Mouse (Mus musculus): ENCODE results near the gene Sec31a. TPM values are rescaled to one million over a fixed set of nuclear protein-coding genes. Genes with fewer than 3 reads are reported as not detected.

Gene Sec31a
- polyA plus RNA-seq, 1 experiment from 2014 or later: 54.7 TPM

DNA sequence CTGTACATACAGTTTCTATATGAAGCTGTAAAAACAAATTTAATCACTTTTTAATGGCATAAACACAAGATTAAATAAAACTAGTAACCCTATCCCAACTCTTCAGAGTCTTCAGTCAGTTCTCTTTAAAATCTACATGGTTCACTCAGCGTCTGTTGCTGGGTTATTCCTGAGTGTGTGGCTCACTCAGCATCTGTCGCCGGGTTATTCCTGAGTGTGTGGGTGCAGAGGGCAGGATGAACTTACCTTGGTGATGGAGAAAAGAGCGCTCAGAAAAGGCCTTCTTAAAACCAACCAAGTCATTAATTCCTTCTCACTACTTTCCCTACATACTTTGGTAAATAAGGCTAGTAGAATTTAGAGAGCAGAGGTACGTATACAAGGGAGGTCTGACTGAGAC is 37.8 kb downstream of the Sec31a start:
- no peaks in the 10 kb centered on the region for H3K9me3 ChIP-seq (ENCODE audit: low read length)
- no peak for DNase-seq
- peaks cover 73% of the 10 kb centered on the region for H3K36me3 ChIP-seq (replicated peaks; ENCODE audit: insufficient read depth, low read length)
- H3K4me2 ChIP-seq (ENCODE audit: low read depth, low read length): no peak overlapping the region
- 0 out of 2 replicates have a peak, but pooled peaks cover 2% of the 10 kb centered on the region for H3K4me1 ChIP-seq (ENCODE audit: insufficient read depth)
- H3K27ac ChIP-seq (ENCODE audit: low read depth): no peak overlapping the region
- 84% methylated on average over 5 of the region's 5 CpGs for WGBS (ENCODE audit: insufficient replicate concordance)
- no peak overlapping the region for H3K4me3 ChIP-seq (ENCODE audit: low read depth, low read length)
- H3K9ac ChIP-seq (replicated peaks): no peak overlapping the region
- no peak for TF ChIP-seq CTCF (IDR thresholded peaks at IDR 0.05; ENCODE audit: low read depth)
- no peak for TF ChIP-seq EP300 (IDR thresholded peaks at IDR 0.05; ENCODE audit: low read depth)
- ATAC-seq: no peak
- no peaks in the 10 kb centered on the region for H3K27me3 ChIP-seq (ENCODE audit: insufficient read depth, low read length)

DNA sequence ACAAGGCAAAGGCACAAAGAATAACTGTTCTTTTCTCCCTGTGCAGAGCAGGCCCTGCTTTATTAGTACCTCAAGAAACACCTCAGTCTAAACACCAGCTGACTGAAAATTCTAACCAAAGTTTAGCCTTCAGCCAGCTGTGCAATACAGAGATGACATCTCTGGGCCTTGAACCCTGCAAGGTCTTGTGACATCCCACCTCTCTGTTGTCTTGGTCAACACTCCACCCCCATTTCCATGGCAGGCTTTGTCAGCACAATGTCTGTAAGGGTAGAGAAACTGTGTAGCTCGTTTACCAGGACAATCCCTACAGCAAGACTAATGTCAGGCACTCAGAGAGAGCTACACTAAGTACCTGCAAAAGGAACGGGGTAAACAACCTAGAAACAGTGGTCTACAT is 38.7 kb downstream of the Sec31a start:
- H3K9ac ChIP-seq (replicated peaks): no peak overlapping the region
- DNase-seq (no peak), ATAC-seq (peak; percentile 28; the same call in 1 of the 2 replicates)
- H3K27ac ChIP-seq (ENCODE audit: low read depth): 0 out of 2 replicates have a peak overlapping the region, but pooled peaks have one; percentile 44
- no peak overlapping the region for H3K4me3 ChIP-seq (ENCODE audit: low read depth, low read length)
- peaks cover 71% of the 10 kb centered on the region for H3K36me3 ChIP-seq (replicated peaks; ENCODE audit: insufficient read depth, low read length)
- no peaks in the 10 kb centered on the region for H3K9me3 ChIP-seq (ENCODE audit: low read length)
- 0 out of 2 replicates have a peak, but pooled peaks cover 2% of the 10 kb centered on the region for H3K4me1 ChIP-seq (ENCODE audit: insufficient read depth)
- H3K4me2 ChIP-seq (ENCODE audit: low read depth, low read length): no peak overlapping the region
- TF ChIP-seq CTCF (IDR thresholded peaks at IDR 0.05; ENCODE audit: low read depth): no peak
- no peak for TF ChIP-seq EP300 (IDR thresholded peaks at IDR 0.05; ENCODE audit: low read depth)
- WGBS (ENCODE audit: insufficient replicate concordance): 54% methylated on average over 2 of the region's 2 CpGs
- no peaks in the 10 kb centered on the region for H3K27me3 ChIP-seq (ENCODE audit: insufficient read depth, low read length)

- H3K27me3 ChIP-seq (ENCODE audit: insufficient read depth, low read length): no peaks in the 10 kb centered on the region
- no peak overlapping the region for H3K4me2 ChIP-seq (ENCODE audit: low read depth, low read length)
- TF ChIP-seq CTCF (IDR thresholded peaks at IDR 0.05; ENCODE audit: low read depth) (no peak), EP300 (IDR thresholded peaks at IDR 0.05; ENCODE audit: low read depth) (no peak)
- 80% methylated on average over 2 of the region's 2 CpGs for WGBS (ENCODE audit: insufficient replicate concordance)
- H3K4me3 ChIP-seq (ENCODE audit: low read depth, low read length): no peak overlapping the region
- H3K4me1 ChIP-seq (ENCODE audit: insufficient read depth): no peaks in the 10 kb centered on the region
- no peak overlapping the region for H3K9ac ChIP-seq (replicated peaks)
- H3K36me3 ChIP-seq (replicated peaks; ENCODE audit: insufficient read depth, low read length): peaks cover 64% of the 10 kb centered on the region
- H3K27ac ChIP-seq (ENCODE audit: low read depth): no peak overlapping the region
- DNase-seq (no peak), ATAC-seq (no peak)
- H3K9me3 ChIP-seq (ENCODE audit: low read length): no peaks in the 10 kb centered on the region
Observed at GRCm38 (mm10) chr5:100374703-100375102, 41.3 kb downstream of the Sec31a start.

- TF ChIP-seq EP300 (IDR thresholded peaks at IDR 0.05; ENCODE audit: low read depth) (no peak), CTCF (IDR thresholded peaks at IDR 0.05; ENCODE audit: low read depth) (peak; percentile 77)
- H3K9me3 ChIP-seq (ENCODE audit: low read length): no peaks in the 10 kb centered on the region
- no peak overlapping the region for H3K4me2 ChIP-seq (ENCODE audit: low read depth, low read length)
- H3K4me3 ChIP-seq (ENCODE audit: low read depth, low read length): no peak overlapping the region
- H3K4me1 ChIP-seq (ENCODE audit: insufficient read depth): no peaks in the 10 kb centered on the region; the same call in 1 of the 2 replicates
- no peaks in the 10 kb centered on the region for H3K27me3 ChIP-seq (ENCODE audit: insufficient read depth, low read length)
- DNase-seq (peak; percentile 40), ATAC-seq (peak; percentile 40; the same call in 1 of the 2 replicates)
- H3K27ac ChIP-seq (ENCODE audit: low read depth): no peak overlapping the region
- no peak overlapping the region for H3K9ac ChIP-seq (replicated peaks)
- WGBS (ENCODE audit: insufficient replicate concordance): 47% methylated on average over 5 of the region's 5 CpGs
- peaks cover 57% of the 10 kb centered on the region for H3K36me3 ChIP-seq (replicated peaks; ENCODE audit: insufficient read depth, low read length)
Observed at GRCm38 (mm10) chr5:100373952-100374351, 42.1 kb downstream of the Sec31a start.

DNA sequence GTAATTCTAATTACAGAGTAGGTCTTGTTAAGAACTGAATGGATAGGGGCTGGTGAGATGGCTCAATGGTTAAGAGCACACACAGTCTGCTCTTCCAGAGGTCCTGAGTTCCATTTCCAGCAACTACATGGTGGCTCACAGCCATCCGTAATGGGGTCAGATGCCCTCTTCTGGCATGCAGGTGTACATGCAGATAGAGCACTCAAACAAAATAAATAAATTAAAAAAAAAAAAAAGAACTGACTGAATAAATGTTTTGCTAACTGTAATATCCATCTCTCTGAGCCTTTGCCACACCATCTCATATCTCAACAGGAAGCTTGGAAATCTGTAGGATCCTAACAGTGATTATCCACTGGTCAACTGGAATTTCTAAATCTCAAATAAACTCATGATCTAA is 45.1 kb downstream of the Sec31a start:
- no peak overlapping the region for H3K4me2 ChIP-seq (ENCODE audit: low read depth, low read length)
- ATAC-seq (no peak), DNase-seq (no peak)
- H3K9ac ChIP-seq (replicated peaks): no peak overlapping the region
- H3K4me3 ChIP-seq (ENCODE audit: low read depth, low read length): no peak overlapping the region
- no peaks in the 10 kb centered on the region for H3K9me3 ChIP-seq (ENCODE audit: low read length)
- H3K4me1 ChIP-seq (ENCODE audit: insufficient read depth): peaks cover 2% of the 10 kb centered on the region; the same call in 1 of the 2 replicates
- H3K27me3 ChIP-seq (ENCODE audit: insufficient read depth, low read length): no peaks in the 10 kb centered on the region
- WGBS (ENCODE audit: insufficient replicate concordance): 47% methylated on average over 1 of the region's 1 CpGs
- H3K27ac ChIP-seq (ENCODE audit: low read depth): no peak overlapping the region
- peaks cover 58% of the 10 kb centered on the region for H3K36me3 ChIP-seq (replicated peaks; ENCODE audit: insufficient read depth, low read length)
- peak; percentile 47 for TF ChIP-seq CTCF (IDR thresholded peaks at IDR 0.05; ENCODE audit: low read depth)
- TF ChIP-seq EP300 (IDR thresholded peaks at IDR 0.05; ENCODE audit: low read depth): no peak

DNA sequence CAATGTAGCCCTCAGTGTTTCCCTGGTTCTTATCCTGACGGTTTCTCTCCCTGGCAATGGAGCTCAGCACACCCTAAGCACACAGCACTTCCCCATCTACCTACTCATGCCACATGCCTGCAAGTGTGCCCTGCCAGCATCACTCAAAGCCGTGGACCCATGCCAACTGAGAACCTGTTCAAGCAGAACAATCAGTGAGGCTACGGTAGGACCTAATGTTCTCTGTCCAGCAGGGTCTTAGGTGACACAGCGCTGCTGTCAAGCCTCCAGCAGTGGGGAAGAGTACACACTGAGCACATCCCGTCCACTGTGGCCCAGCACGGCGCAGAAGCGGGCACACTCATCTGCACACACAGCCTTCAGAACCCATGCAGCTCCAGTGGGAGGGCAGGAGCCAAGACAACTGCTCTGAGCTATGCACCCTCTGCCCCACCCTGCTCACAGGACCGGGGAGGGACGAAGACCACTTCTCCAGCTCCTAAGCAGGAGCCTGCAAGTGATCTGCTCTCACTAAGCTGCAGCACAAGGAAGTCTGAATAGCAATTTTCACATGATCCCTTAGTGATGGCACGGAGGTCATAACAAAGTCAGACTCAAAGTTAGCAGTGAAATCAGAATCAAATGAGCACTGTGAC is 46.1 kb downstream of the Sec31a start:
- no peak for TF ChIP-seq EP300 (IDR thresholded peaks at IDR 0.05; ENCODE audit: low read depth)
- TF ChIP-seq CTCF (IDR thresholded peaks at IDR 0.05; ENCODE audit: low read depth): no peak
- 82% methylated on average over 11 of the region's 11 CpGs for WGBS (ENCODE audit: insufficient replicate concordance)

More for the DNA sequence above, 46.1 kb downstream of the Sec31a start:
- Histone ChIP-seq H3K4me3 (ENCODE audit: low read depth, low read length) (no peak overlapping the region), H3K4me2 (ENCODE audit: low read depth, low read length) (no peak overlapping the region), H3K9ac (replicated peaks) (no peak overlapping the region), H3K27ac (ENCODE audit: low read depth) (peak overlapping the region; percentile 6; the same call in 1 of the 2 replicates), H3K36me3 (replicated peaks; ENCODE audit: insufficient read depth, low read length) (peaks cover 61% of the 10 kb centered on the region), H3K9me3 (ENCODE audit: low read length) (no peaks in the 10 kb centered on the region), H3K27me3 (ENCODE audit: insufficient read depth, low read length) (no peaks in the 10 kb centered on the region), H3K4me1 (ENCODE audit: insufficient read depth) (peaks cover 2% of the 10 kb centered on the region; the same call in 1 of the 2 replicates)
- ATAC-seq (no peak; the same call in 1 of the 2 replicates), DNase-seq (no peak)

Data from liver, postnatal 0 days (tissue).